Mouse (Mus musculus) MEL (cell line): Measurements from ENCODE around the gene Car2. TPM values are rescaled to one million over a fixed set of nuclear protein-coding genes. Genes with fewer than 3 reads are reported as not detected.

ENCODE experiments used
- DNase-seq: peaks from one replicate; pipeline ENCODE4 v3.0.0; 2011; ENCODE audit warnings: low read depth, low spot score
- H3K27ac ChIP-seq: 2 replicates; pipeline ENCODE4 v1.5.1; 2012; ENCODE audit warnings: low read depth, mild to moderate bottlenecking, control low read depth, low read length, moderate library complexity; ENCODE audit not compliant: control insufficient read depth
- H3K27me3 ChIP-seq, 2 experiments: fragments of 150-350 bp in 1 of 2; sonication (generic) in 1 of 2; 2 replicates each; pipeline ENCODE4 v1.6.1; 2012; ENCODE audit warnings: low read length in 2 of 2, mild to moderate bottlenecking in 2 of 2, improper control_type of control experiment in 1 of 2, moderate library complexity in 1 of 2; ENCODE audit not compliant: insufficient read depth in 2 of 2, control insufficient read depth in 1 of 2
- H3K36me3 ChIP-seq, 2 experiments: 2 replicates each; pipeline ENCODE4 v1.6.1; 2012 to 2014; ENCODE audit warnings: low read length in 2 of 2, improper control_type of control experiment in 1 of 2, inconsistent platforms in 1 of 2, mild to moderate bottlenecking in 1 of 2; ENCODE audit not compliant: insufficient read depth in 2 of 2, control insufficient read depth in 1 of 2
- H3K4me1 ChIP-seq, 2 experiments: fragments of 150-350 bp in 1 of 2; sonication (generic) in 1 of 2; 2 replicates each; pipeline ENCODE4 v1.6.1; 2012; ENCODE audit warnings: low read length in 2 of 2, improper control_type of control experiment in 1 of 2, mild to moderate bottlenecking in 1 of 2; ENCODE audit not compliant: insufficient read depth in 2 of 2, control insufficient read depth in 1 of 2
- H3K4me3 ChIP-seq, 2 experiments: fragments of 150-350 bp in 1 of 2; sonication (generic) in 1 of 2; 2 replicates each; pipeline ENCODE4 v1.5.1; 2012; ENCODE audit warnings: low read depth in 2 of 2, low read length in 2 of 2, mild to moderate bottlenecking in 2 of 2, moderate library complexity in 2 of 2, control low read depth in 1 of 2, improper control_type of control experiment in 1 of 2; ENCODE audit not compliant: control insufficient read depth in 1 of 2, insufficient read depth in 1 of 2
- H3K79me2 ChIP-seq: 2 replicates; pipeline ENCODE4 v1.6.1; 2012; ENCODE audit warnings: mild to moderate bottlenecking, low read length, moderate library complexity; ENCODE audit not compliant: control insufficient read depth, poor library complexity, insufficient read depth
- H3K9ac ChIP-seq: 2 replicates; pipeline ENCODE4 v1.6.1; 2012; ENCODE audit warnings: low read depth, mild to moderate bottlenecking, control low read depth, low read length, moderate library complexity; ENCODE audit not compliant: control insufficient read depth, poor library complexity, severe bottlenecking
- H3K9me3 ChIP-seq: fragments of 150-350 bp; sonication (generic); replicated peaks from 2 replicates; pipeline ENCODE4 v1.6.1; 2012; ENCODE audit warnings: mild to moderate bottlenecking, low read length, improper control_type of control experiment, moderate library complexity; ENCODE audit not compliant: insufficient read depth
- BHLHE40 ChIP-seq: IDR thresholded peaks from 2 replicates; pipeline ENCODE4 v1.6.1; 2012; ENCODE audit warnings: low read depth, mild to moderate bottlenecking, inconsistent platforms, low read length, improper control_type of control experiment, borderline replicate concordance
- CHD1 ChIP-seq: IDR thresholded peaks from 2 replicates; pipeline ENCODE4 v1.6.1; 2012; ENCODE audit warnings: low read depth, mild to moderate bottlenecking, inconsistent platforms, low read length, improper control_type of control experiment
- CHD2 ChIP-seq: IDR thresholded peaks from 2 replicates; pipeline ENCODE4 v1.6.1; 2011; ENCODE audit warnings: low read length, improper control_type of control experiment
- CTCF ChIP-seq, 3 experiments: IDR thresholded peaks in 2 of 3; conservative IDR thresholded peaks in 1 of 3; 2 replicates each; pipeline ENCODE4 v1.5.1; 2011 to 2012; ENCODE audit warnings: low read length in 3 of 3, low read depth in 2 of 3, mild to moderate bottlenecking in 2 of 3, improper control_type of control experiment in 1 of 3, inconsistent platforms in 1 of 3, mixed read lengths in 1 of 3, moderate library complexity in 1 of 3; ENCODE audit not compliant: control insufficient read depth in 1 of 3, insufficient read depth in 1 of 3, poor library complexity in 1 of 3, severe bottlenecking in 1 of 3
- E2F4 ChIP-seq: IDR thresholded peaks from 2 replicates; pipeline ENCODE4 v1.6.1; 2011; ENCODE audit warnings: low read depth, low read length, improper control_type of control experiment, borderline replicate concordance
- ELF1 ChIP-seq: IDR thresholded peaks from 2 replicates; pipeline ENCODE4 v1.6.1; 2014; ENCODE audit warnings: low read depth, mild to moderate bottlenecking, inconsistent platforms, low read length, improper control_type of control experiment, moderate library complexity
- EP300 ChIP-seq, 2 experiments: IDR thresholded peaks; 2 replicates each; pipeline ENCODE4 v1.6.1; 2011; ENCODE audit warnings: improper control_type of control experiment in 2 of 2, low read length in 2 of 2, low read depth in 1 of 2, mild to moderate bottlenecking in 1 of 2
- ETS1 ChIP-seq: IDR thresholded peaks from 2 replicates; pipeline ENCODE4 v1.6.1; 2012; ENCODE audit warnings: low read depth, mild to moderate bottlenecking, inconsistent platforms, low read length, improper control_type of control experiment, moderate library complexity
- GABPA ChIP-seq: IDR thresholded peaks from 2 replicates; pipeline ENCODE4 v1.6.1; 2012; ENCODE audit warnings: low read depth, mild to moderate bottlenecking, inconsistent platforms, low read length, improper control_type of control experiment, moderate library complexity
- GATA1 ChIP-seq: IDR thresholded peaks from 2 replicates; pipeline ENCODE4 v1.6.1; 2011; ENCODE audit warnings: low read depth, low read length, improper control_type of control experiment
- KAT2A ChIP-seq: conservative IDR thresholded peaks from 2 replicates; pipeline ENCODE4 v1.6.1; 2012; ENCODE audit warnings: low read depth, low read length, improper control_type of control experiment, inconsistent platforms
- MAFK ChIP-seq: IDR thresholded peaks from 2 replicates; pipeline ENCODE4 v1.6.1; 2011; ENCODE audit warnings: low read depth, mild to moderate bottlenecking, low read length, improper control_type of control experiment, borderline replicate concordance
- MAX ChIP-seq: IDR thresholded peaks from 2 replicates; pipeline ENCODE4 v1.6.1; 2011; ENCODE audit warnings: low read length, improper control_type of control experiment
- MAZ ChIP-seq: IDR thresholded peaks from 2 replicates; pipeline ENCODE4 v1.6.1; 2012; ENCODE audit warnings: low read depth, mild to moderate bottlenecking, inconsistent platforms, low read length, improper control_type of control experiment
- MEF2A ChIP-seq: IDR thresholded peaks from 2 replicates; pipeline ENCODE4 v1.6.1; 2014; ENCODE audit warnings: low read depth, mild to moderate bottlenecking, inconsistent platforms, low read length, improper control_type of control experiment; ENCODE audit not compliant: poor library complexity, insufficient replicate concordance, severe bottlenecking; ENCODE audit errors: extremely low read depth
- MXI1 ChIP-seq: IDR thresholded peaks from 2 replicates; pipeline ENCODE4 v1.6.1; 2011; ENCODE audit warnings: mild to moderate bottlenecking, low read depth, low read length, improper control_type of control experiment
- MYB ChIP-seq: IDR thresholded peaks from 2 replicates; pipeline ENCODE4 v1.6.1; 2011; ENCODE audit warnings: mild to moderate bottlenecking, low read depth, low read length, improper control_type of control experiment
- NRF1 ChIP-seq: IDR thresholded peaks from 2 replicates; pipeline ENCODE4 v1.6.1; 2014; ENCODE audit warnings: low read depth, mild to moderate bottlenecking, inconsistent platforms, low read length, improper control_type of control experiment, moderate library complexity; ENCODE audit not compliant: poor library complexity, insufficient read depth, severe bottlenecking
- POLR2A ChIP-seq, 2 experiments: IDR thresholded peaks; 2 replicates each; pipeline ENCODE4 v1.6.1; 2011 to 2012; ENCODE audit warnings: low read length in 2 of 2, mild to moderate bottlenecking in 2 of 2, control low read depth in 1 of 2, improper control_type of control experiment in 1 of 2, low read depth in 1 of 2, moderate library complexity in 1 of 2; ENCODE audit not compliant: control insufficient read depth in 1 of 2, insufficient read depth in 1 of 2, poor library complexity in 1 of 2
- POLR2AphosphoS2 ChIP-seq: IDR thresholded peaks from 2 replicates; pipeline ENCODE4 v1.6.1; 2011; ENCODE audit warnings: low read length, improper control_type of control experiment
- POLR2AphosphoS5 ChIP-seq: IDR thresholded peaks from 2 replicates; pipeline ENCODE4 v1.6.1; 2012; ENCODE audit warnings: low read depth, borderline replicate concordance, mild to moderate bottlenecking, inconsistent platforms, low read length, moderate library complexity, mixed read lengths
- RAD21 ChIP-seq: IDR thresholded peaks from 2 replicates; pipeline ENCODE4 v1.6.1; 2011; ENCODE audit warnings: mild to moderate bottlenecking, low read depth, low read length, improper control_type of control experiment
- RCOR1 ChIP-seq: IDR thresholded peaks from 2 replicates; pipeline ENCODE4 v1.6.1; 2012; ENCODE audit warnings: low read depth, mild to moderate bottlenecking, inconsistent platforms, low read length, improper control_type of control experiment
- SMC3 ChIP-seq: IDR thresholded peaks from 2 replicates; pipeline ENCODE4 v1.6.1; 2011; ENCODE audit warnings: low read depth, low read length, improper control_type of control experiment
- TCF12 ChIP-seq: IDR thresholded peaks from 2 replicates; pipeline ENCODE4 v1.6.1; 2014; ENCODE audit warnings: low read depth, mild to moderate bottlenecking, inconsistent platforms, low read length, improper control_type of control experiment, moderate library complexity
- ZC3H11A ChIP-seq: IDR thresholded peaks from 2 replicates; pipeline ENCODE4 v1.6.1; 2012; ENCODE audit warnings: low read depth, mild to moderate bottlenecking, inconsistent platforms, low read length, improper control_type of control experiment
- ZKSCAN1 ChIP-seq: IDR thresholded peaks from 2 replicates; pipeline ENCODE4 v1.6.1; 2012; ENCODE audit warnings: low read depth, mild to moderate bottlenecking, inconsistent platforms, low read length, improper control_type of control experiment, moderate library complexity
- ZMIZ1 ChIP-seq: IDR thresholded peaks from 2 replicates; pipeline ENCODE4 v1.6.1; 2012; ENCODE audit warnings: low read depth, mild to moderate bottlenecking, inconsistent platforms, low read length, improper control_type of control experiment, moderate library complexity
- polyA plus RNA-seq, 2 experiments: library from polyadenylated mRNA; stranded (reverse) in 1 of 2; unstranded in 1 of 2; fragments of >175 nt in 1 of 2; fragments of >200 nt in 1 of 2; gene quantifications; 2 replicates each; pipeline versions ENCODE4 v1.2.1 to v1.2.4; 2012; ENCODE audit warnings: low replicate concordance in 2 of 2, low read depth in 1 of 2; ENCODE audit not compliant: insufficient read length in 2 of 2, insufficient read depth in 1 of 2, missing spikeins in 1 of 2
- total RNA-seq: library from RNA; depleted of rRNA; stranded (reverse); fragments of 300-350 nt; gene quantifications from 2 replicates; pipeline ENCODE4 v1.2.3, GENCODE M21; 2012

The Car2 gene
- total and polyA plus RNA-seq, 3 experiments, result 109 to 397 (median 369) TPM

DNA sequence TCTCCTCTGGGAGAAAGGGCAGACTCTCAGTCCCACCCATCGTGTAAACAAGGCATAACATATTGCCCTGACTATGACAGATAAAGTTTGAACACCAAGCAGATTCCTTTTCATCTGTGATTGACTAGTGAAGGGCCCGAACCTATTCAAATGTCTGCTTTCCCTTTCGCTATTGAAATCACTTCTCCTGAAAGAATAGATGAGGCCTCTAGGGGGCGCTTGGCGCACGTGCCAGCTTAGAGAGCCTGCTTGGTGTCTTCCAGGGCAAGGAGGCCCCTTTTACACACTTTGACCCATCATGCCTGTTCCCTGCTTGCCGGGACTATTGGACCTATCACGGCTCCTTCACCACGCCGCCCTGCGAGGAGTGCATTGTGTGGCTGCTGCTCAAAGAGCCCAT is 16.3 kb upstream of the Car2 start (continued):
- TF ChIP-seq ELF1, result no peak

DNA sequence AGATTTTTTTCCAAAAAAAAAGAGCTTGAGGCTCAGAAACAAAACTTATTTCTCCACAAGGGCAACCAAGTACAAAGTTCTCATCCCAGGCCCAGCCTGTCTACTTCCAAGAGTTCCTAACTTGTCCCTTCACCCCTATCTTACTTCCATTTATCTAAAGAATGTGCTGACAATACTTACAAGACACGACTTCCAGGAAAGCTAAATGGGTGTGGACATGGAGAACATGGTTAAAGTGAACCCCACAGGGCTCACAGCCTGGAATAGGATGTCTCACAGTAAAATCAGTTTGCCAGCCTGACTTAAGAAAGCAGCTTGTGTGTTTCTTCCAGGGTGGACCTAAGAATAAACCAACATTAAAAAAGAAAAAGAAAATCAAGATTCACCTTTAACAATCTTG is 15.5 kb upstream of the Car2 start:
- H3K4me3 ChIP-seq, result peak overlapping the region in 1 of 2 experiments; percentile 8; a peak in 1 of 4 replicates
- no peaks in the 10 kb centered on the region for H3K9me3 ChIP-seq
- H3K27ac ChIP-seq, result no peak overlapping the region
- peaks cover 0 to 5% of the 10 kb centered on the region in 2 experiments; a peak in 1 of 4 replicates for H3K36me3 ChIP-seq
- H3K79me2 ChIP-seq, result no peaks in the 10 kb centered on the region
- H3K4me1 ChIP-seq, result peaks cover 7 to 15% of the 10 kb centered on the region in 2 experiments
- peak; percentile 20 for DNase-seq
- peak overlapping the region; percentile 62; the same call in 1 of the 2 replicates for H3K9ac ChIP-seq
- no peak for TF ChIP-seq ZMIZ1
- TF ChIP-seq MEF2A, result no peak
- no peak for TF ChIP-seq EP300 (IDR thresholded peaks at IDR 0.05; ENCODE audit: low read depth in 1 of 2, low read length in 2 of 2)
- no peak for TF ChIP-seq ZKSCAN1
- no peak for TF ChIP-seq MAFK
- TF ChIP-seq NRF1, result no peak
- TF ChIP-seq POLR2A (IDR thresholded peaks at IDR 0.05; ENCODE audit: control insufficient read depth in 1 of 2, insufficient read depth in 1 of 2, low read depth in 1 of 2, low read length in 2 of 2, poor library complexity in 1 of 2), result no peak
- TF ChIP-seq BHLHE40, result no peak
- TF ChIP-seq GABPA, result no peak
- no peak for TF ChIP-seq CTCF (IDR thresholded peaks at IDR 0.05 in 2 of 3, conservative IDR thresholded peaks at IDR 0.05 in 1 of 3; ENCODE audit: control insufficient read depth in 1 of 3, insufficient read depth in 1 of 3, low read depth in 2 of 3, low read length in 3 of 3, poor library complexity in 1 of 3, severe bottlenecking in 1 of 3)
- TF ChIP-seq POLR2AphosphoS5, result no peak
- TF ChIP-seq TCF12, result no peak
- TF ChIP-seq RCOR1, result no peak
- TF ChIP-seq SMC3, result no peak
- no peak for TF ChIP-seq GATA1
- TF ChIP-seq MAX, result no peak
- TF ChIP-seq E2F4, result no peak
- no peaks in the 10 kb centered on the region for H3K27me3 ChIP-seq

DNA sequence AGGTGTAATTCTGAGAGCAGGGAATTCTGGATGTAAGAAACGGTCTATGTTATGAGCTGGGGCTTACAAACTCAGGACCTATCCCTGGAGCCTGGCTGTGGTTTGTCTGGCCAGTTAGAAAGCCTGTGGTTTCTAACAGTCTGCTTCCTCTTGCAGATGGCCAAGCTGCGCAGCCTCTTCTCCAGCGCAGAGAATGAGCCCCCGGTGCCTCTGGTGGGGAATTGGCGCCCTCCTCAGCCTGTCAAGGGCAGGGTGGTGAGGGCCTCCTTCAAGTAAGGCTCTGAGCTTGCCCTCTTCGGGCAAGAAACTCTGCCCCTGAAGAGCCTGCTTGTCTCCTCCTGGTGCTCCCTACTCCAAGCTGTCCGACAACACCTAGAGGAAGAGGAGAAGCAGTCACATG is 14.7 kb upstream of the Car2 start:
- peak; percentile 91 for DNase-seq
- Histone ChIP-seq H3K4me3 (peak overlapping the region in 1 of 2 experiments; percentile 2; a peak in 1 of 4 replicates), H3K36me3 (peaks cover 0 to 8% of the 10 kb centered on the region in 2 experiments; a peak in 2 of 4 replicates), H3K27me3 (no peaks in the 10 kb centered on the region), H3K9me3 (no peaks in the 10 kb centered on the region), H3K27ac (peak overlapping the region; percentile 47), H3K4me1 (peaks cover 12 to 18% of the 10 kb centered on the region in 2 experiments), H3K9ac (peak overlapping the region; percentile 40), H3K79me2 (no peaks in the 10 kb centered on the region)
- TF ChIP-seq KAT2A, result no peak
- TF ChIP-seq GATA1, result no peak
- peak; percentile 70 for TF ChIP-seq NRF1
- TF ChIP-seq TCF12, result no peak
- peak; percentile 86 for TF ChIP-seq ZC3H11A
- TF ChIP-seq MYB, result no peak
- no peak for TF ChIP-seq POLR2A (IDR thresholded peaks at IDR 0.05; ENCODE audit: control insufficient read depth in 1 of 2, insufficient read depth in 1 of 2, low read depth in 1 of 2, low read length in 2 of 2, poor library complexity in 1 of 2)
- TF ChIP-seq POLR2AphosphoS5, result no peak
- TF ChIP-seq MAX, result no peak
- no peak for TF ChIP-seq CHD1
- no peak for TF ChIP-seq RCOR1
- no peak for TF ChIP-seq ELF1
- 0 out of 2 replicates have a peak, but pooled peaks have one; percentile 29 for TF ChIP-seq MAZ
- TF ChIP-seq MXI1, result no peak
- TF ChIP-seq GABPA, result no peak
- no peak for TF ChIP-seq ZMIZ1
- peak in 1 of 2 experiments; percentile 55; a peak in 2 of 4 replicates for TF ChIP-seq EP300 (IDR thresholded peaks at IDR 0.05; ENCODE audit: low read depth in 1 of 2, low read length in 2 of 2)
- TF ChIP-seq E2F4, result no peak
- TF ChIP-seq RAD21, result peak; percentile 87
- TF ChIP-seq POLR2AphosphoS2, result no peak
- no peak for TF ChIP-seq CHD2
- peak; percentile 47; the same call in 1 of the 2 replicates for TF ChIP-seq ETS1
